Mouse (Mus musculus) gastrocnemius, adult 8-10 months (tissue): ENCODE data around the gene Igfbp5. TPM values are rescaled to one million over a fixed set of nuclear protein-coding genes. Genes with fewer than 3 reads are reported as not detected.

Experiments used
- DNase-seq, 2 experiments: peaks; one replicate each; pipeline ENCODE4 v3.0.0; 2022; ENCODE audit warnings: low spot score in 2 of 2
- total RNA-seq, 4 experiments: library from RNA; stranded (reverse); gene quantifications; 2 replicates each; pipeline ENCODE4 v1.2.4; 2022

The Igfbp5 gene
- total RNA-seq, 4 experiments from 2014 or later = 100 to 289 (median 178) TPM

- DNase-seq = no peak
Observed at GRCm38 (mm10) chr1:72847849-72848380, 26.8 kb downstream of the Igfbp5 start.

DNA sequence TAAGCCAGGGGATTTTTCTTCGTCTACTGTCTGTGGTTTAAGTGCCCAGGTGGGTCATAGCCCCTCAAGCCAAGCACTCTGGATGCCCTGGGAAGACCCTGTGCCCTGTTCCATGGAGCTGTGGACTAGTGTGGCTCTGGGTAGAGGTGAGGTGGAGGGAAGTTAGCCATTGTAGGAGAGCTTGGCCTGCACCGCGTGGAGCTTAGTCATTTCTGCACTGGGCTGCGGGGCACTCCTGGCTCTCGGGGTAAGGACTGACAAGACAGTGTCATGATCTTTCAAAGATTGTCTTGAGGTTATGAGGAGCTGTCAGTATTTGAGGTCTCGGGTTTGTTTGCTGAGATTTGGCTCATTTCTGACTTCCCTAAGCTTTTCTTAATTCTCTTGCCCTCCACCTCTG is 30.0 kb downstream of the Igfbp5 start:
- no peak for DNase-seq

DNA sequence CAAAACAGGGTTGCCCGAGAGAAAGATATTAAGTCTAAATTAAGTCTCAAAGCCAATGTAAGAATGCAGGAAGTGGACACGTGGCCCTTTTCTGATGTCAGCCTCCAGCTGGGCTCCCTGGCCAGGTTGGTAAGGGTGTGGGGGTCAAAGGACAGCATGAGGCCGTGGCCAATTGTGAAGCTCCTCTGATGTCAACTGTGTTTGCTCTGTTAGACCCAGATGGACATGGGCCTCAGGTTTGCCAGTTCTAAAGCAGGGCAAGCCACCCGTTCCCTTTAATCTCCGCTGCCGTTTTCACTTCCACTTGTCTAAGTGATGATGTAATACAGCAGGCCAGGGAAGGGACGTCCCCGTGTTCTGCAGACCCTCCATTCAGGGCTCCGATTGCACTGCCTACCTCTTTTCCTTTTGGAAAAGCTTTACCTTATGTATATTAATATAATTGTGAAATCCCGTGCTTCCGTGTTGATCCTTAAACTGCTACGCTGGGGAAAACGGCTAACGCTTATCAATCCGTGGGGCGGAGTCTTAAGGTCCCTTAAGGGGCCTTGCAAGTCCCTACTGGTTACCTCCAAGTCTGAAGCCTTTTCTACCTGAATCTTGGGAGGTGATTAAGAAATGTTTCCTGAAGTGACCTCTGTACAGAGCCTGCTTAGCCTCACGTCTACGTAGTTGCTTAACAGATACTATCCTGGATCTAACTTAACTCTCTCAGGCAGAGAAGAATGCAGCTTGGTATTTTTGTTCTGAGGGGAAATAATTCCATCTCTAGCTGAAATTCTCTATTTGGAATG is 31.8 kb downstream of the Igfbp5 start:
- DNase-seq = no peak

DNA sequence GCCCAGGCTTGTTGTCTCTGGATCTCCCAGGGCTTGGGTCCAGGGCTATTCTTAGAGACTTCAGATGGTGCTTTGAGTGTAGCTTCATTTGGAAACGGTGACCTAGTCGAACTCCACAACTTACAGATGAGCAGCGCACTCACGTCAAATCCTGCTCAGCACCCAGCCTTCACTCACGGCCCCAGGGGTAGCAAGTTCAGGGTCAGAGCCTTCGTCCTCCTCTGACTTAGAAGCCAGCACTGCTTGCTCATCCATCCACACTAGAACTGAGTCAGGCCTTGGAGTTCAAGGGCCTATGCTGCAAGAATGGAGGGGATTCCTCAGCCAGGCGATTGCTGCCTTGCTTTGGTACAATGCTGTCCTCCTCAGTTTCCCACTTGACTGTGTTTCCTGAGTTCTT is 34.9 kb downstream of the Igfbp5 start:
- no peak for DNase-seq

GRCm38 (mm10) chr1:72839356-72839755 is 35.3 kb downstream of the Igfbp5 start:
- no peak for DNase-seq

GRCm38 (mm10) chr1:72833563-72833962 is 41.1 kb downstream of the Igfbp5 start:
- no peak for DNase-seq

- no peak for DNase-seq
Observed at GRCm38 (mm10) chr1:72832715-72833153, 42.0 kb downstream of the Igfbp5 start.

- no peak for DNase-seq
Observed at GRCm38 (mm10) chr1:72830485-72830884, 44.2 kb downstream of the Igfbp5 start.

DNA sequence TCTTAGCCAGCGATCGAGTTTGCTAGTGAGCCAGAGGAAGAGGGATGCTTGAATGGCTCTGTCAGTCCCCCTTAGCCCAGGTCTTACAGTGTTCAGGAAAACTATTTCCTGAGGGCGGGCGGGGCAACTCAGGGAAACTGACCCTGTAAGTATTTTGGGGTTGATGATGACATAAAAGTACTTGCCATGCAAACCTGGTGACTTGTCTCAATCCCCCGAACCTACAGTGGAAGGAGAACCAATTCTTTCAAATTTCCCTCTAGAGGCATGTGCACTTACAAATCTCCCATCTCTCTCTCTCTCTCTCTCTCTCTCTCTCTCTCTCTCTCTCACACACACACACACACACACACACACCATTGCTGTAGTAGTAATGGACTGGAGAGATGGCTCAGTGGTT is 45.8 kb downstream of the Igfbp5 start:
- no peak for DNase-seq

DNA sequence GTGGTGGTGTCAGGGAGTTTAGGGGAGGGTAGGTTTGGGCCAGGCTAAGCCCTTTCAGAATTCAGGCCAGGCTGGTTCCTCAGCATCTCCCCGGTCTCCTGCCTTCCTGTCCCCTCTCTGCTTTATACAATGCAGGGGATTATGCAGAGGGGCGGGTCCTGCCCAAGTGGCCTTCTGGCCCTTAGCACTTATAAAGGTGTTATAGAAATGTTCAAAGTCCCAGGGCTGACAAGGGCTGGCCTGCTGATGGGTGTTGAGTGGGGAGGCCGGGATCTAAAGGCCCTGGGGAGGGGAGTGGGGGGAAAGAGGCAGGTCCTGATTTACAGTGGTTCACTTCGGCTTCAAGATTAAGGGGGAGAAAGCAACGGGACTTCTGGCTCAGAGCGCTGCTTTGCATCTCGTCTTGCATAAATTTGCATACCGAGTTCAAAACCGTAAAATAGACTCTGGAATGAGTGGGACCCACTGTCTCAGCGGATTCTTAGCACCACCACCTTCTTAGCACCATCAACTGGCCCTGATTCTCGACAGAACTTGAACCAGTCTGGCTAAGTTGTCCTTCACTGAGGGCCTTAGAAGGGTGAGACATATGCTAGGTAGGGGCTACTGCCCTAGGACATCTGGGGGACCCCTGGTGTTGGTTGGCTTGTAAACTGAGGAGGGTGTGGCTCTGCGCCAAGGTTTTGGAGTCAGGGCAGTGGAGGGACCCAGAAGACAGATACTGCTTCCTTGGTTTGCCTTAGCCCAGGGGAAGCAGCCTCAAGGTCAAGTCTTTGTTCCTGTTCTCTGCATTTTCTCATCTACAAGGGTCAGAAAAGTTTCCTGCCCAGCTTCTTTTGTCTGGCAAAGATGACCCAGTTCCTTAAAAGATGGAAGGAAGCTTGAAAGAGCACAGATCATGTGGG is 47.0 kb downstream of the Igfbp5 start:
- no peak for DNase-seq

DNA sequence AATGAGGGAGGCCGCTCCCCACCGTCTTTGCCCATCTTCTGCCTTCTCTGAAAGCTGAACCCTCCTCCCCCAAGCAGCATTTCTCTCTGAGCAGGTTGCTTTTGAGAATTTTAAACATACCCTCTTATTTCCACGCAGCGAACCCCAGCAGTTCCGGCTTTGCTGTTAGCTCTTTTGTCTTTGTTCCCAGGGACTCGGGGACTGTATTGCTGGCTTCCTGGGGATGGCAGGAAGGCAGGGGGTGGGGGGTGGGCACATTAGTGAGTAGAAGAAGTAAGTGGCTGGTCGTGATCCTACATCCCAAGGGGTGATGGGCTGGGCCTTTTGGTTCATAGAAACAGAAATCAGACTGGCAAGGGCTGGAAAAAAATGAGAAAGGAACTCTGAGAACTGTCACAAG is 47.8 kb downstream of the Igfbp5 start:
- no peak for DNase-seq

DNA sequence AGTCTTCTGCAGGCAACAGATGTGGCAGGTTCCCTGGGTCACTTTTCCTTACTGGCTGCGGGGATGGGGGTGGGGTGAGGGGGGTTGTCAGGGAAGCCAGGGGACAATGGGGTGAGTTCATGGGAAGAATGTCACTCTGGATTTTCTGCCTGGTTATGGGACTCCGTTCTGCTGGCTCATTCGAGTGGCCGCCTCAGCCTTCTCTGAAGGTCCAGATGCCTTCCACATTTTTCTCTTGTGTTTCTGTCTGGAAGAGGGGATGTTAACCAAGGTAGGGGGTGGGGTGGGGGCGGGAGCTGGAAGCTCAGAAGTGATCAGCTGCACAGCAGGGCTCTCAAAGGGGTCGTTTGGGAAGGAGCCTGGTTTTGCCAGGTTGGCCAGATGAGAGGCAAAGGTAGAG is 48.2 kb downstream of the Igfbp5 start:
- no peak for DNase-seq

DNA sequence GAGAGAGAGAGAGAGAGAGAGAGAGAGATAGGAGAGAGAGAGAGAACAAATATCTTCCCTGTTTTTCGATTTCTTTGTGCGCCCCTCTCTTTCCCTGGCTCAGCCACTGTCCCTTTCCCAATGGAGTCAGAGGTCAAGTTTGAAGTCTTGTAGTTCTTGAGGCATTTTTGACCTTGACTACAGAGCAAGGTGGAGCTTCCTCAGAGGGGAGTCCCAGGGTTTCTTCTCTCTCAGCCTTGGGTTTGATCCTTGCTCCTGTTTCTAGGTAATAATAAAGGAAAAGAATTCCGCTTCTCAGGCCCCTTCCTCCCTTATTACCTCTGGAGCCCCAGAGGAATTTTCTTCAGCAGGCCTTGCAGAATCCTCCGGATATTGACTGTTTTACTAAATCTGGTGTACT is 48.8 kb downstream of the Igfbp5 start:
- DNase-seq = no peak

GRCm38 (mm10) chr1:72825286-72825685 is 49.4 kb downstream of the Igfbp5 start:
- no peak for DNase-seq

DNA sequence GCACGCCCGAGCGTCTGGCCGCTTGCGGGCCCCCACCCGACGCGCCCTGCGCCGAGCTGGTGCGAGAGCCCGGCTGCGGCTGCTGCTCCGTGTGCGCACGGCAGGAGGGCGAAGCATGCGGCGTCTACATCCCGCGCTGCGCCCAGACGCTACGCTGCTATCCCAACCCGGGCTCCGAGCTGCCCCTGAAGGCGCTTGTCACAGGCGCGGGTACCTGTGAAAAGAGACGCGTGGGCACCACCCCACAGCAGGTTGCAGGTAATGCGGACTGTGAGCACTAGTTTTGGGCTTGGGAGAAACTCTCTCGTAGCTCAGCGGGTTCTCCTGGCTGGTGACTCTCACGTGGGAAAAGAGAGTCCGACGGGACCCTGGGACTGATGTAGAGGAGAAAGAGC is 50.0 kb downstream of the Igfbp5 start:
- DNase-seq = no peak

DNA sequence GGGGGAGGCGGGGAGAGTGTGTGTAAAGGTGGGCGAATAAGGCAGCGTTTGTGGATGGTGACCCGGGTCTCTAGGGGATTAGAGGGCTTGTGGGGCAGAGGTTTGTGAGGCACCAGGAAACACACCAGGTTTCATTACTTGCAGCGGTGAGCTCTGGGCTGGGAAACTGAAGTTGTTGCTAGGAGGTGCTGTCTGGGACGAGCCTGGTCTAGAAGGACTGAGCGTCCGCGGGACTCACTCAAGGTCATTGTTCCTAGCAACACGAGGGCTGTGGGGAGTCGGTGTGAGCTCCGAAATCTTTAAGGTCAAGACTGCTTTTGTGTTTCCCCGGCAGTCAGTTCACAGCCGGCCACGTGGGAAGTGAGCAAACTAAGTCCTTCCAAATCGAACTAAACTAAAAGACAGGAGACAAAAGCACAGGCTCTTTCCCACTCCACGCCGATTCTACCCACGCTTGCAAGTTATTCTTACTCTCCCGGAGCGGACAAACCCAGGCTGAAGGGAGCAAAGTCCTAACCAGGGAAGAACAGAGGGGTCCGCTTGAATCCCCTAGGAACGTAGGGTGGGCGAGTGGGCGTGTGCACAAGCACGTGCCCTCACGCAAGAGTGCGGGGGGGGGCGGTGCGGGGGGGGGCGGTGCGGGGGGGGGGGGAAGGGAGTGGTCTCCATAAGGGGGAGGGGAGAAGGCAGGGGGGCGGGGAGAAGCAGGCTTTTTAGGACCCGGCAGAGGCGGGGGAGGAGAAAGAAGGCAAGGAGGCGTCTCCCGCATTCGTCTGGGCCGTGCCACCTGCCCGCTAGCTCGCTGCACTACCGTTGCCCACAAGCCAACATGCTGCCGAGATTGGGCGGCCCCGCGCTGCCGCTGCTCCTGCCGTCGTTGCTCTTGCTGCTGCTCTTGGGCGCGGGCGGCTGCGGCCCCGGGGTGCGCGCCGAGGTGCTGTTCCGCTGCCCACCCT is 50.7 kb downstream of the Igfbp5 start, which contains the start of gene Igfbp2:
TSS of gene Igfbp2 (plus strand) at position 753 of the 956 bp plus-strand sequence.
- no peak for DNase-seq

DNA sequence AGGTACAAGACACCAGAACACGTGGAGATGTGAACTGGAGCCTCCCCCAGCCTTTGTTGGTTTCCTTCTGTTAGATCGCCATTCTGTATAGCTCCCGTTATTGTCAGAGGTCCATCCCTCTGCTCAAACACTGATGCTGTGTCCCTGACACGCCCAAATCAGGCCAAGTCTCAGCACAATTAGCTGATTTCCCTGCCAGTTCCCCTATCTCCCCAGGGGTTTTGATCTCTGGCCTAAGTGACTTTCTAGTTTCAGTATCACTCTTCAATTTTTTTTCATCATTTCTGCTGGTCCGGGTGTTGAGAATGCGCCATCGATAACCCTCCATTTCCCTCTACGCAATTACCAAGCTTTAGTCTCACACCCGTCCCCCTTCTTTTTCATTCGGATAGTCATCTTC is 51.8 kb downstream of the Igfbp5 start:
- DNase-seq = no peak

- DNase-seq = no peak
Observed at GRCm38 (mm10) chr1:72819995-72820394, 54.7 kb downstream of the Igfbp5 start.

GRCm38 (mm10) chr1:72815616-72816015 is 59.1 kb downstream of the Igfbp5 start:
- no peak for DNase-seq

DNA sequence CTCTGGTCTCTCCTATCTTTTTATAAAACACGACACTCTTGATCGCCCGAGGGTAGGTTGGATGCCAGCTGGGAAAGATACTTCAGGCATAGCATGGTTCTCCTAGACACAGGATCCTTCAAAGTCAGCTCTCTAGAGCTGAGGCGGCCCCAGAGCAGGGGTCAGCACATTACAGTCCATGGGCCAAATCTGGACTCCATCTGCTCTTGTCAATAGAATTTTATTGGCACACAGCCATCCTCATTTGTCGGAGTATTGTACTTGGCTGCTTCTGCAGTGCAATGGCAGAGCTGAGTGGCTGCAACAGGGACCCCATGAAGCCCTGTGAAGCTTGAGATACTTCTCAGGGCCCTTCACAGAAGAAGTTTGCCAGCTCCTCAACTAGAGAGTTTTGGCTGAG is 59.5 kb downstream of the Igfbp5 start:
- DNase-seq = no peak
